In genomic region chr6:83439119-83439767, GRCm38 (mm10) we compare ENCODE assay signal across 8 mouse cellular contexts. TPM values are rescaled to one million over a fixed set of nuclear protein-coding genes. Genes with fewer than 3 reads are reported as not detected.
A peak's percentile ranks its signal among the peaks of the same experiment; 100 is the strongest.
DNase-seq lines count a peak whose midpoint lies in the region; ATAC-seq lines count a peak whose summit lies in the region.

No protein-coding gene starts in this region.

- peaks cover 80% of the 10 kb centered on the region for H3K4me1 ChIP-seq in heart, embryonic 15.5 days (replicated peaks)
- H3K4me1 ChIP-seq in hindbrain, embryonic 12.5 days: peaks cover 80% of the 10 kb centered on the region
- H3K4me1 ChIP-seq in midbrain, embryonic 13.5 days (replicated peaks): peaks cover 91% of the 10 kb centered on the region

- no peaks in the 10 kb centered on the region for H3K36me3 ChIP-seq in heart, embryonic 15.5 days
- H3K36me3 ChIP-seq in hindbrain, embryonic 12.5 days: peaks cover 12% of the 10 kb centered on the region; the same call in 1 of the 2 replicates
- H3K36me3 ChIP-seq in midbrain, embryonic 13.5 days: peaks cover 3% of the 10 kb centered on the region; the same call in 1 of the 2 replicates

- H3K9me3 ChIP-seq in heart, embryonic 15.5 days (replicated peaks): no peaks in the 10 kb centered on the region
- no peaks in the 10 kb centered on the region for H3K9me3 ChIP-seq in hindbrain, embryonic 12.5 days (replicated peaks)
- no peaks in the 10 kb centered on the region for H3K9me3 ChIP-seq in midbrain, embryonic 13.5 days

- 80% methylated on average over 13 of the region's 13 CpGs for WGBS in heart, embryonic 15.5 days
- 82% methylated on average over 13 of the region's 13 CpGs for WGBS in hindbrain, embryonic 12.5 days
- 67% methylated on average over 13 of the region's 13 CpGs for WGBS in midbrain, embryonic 13.5 days

- peak overlapping the region; percentile 73 for H3K4me3 ChIP-seq in heart, embryonic 15.5 days
- H3K4me3 ChIP-seq in hindbrain, embryonic 12.5 days: peak overlapping the region; percentile 70
- H3K4me3 ChIP-seq in midbrain, embryonic 13.5 days (replicated peaks): peak overlapping the region; percentile 77

- intact Hi-C loops in heart, postnatal 14 days (cut with DNase I): no loop called here

- no peak for DNase-seq in heart, postnatal 14 days
- DNase-seq in cerebellum, postnatal 10 days: peak; percentile 45 to 58
- no peak for DNase-seq in spleen, postnatal 4 days (ENCODE audit: low spot score in 2 of 2)
- no peak for DNase-seq in lung, postnatal 4 days
- no peak for DNase-seq in gastrocnemius, postnatal 4 days (ENCODE audit: low spot score in 2 of 2)

- H3K9ac ChIP-seq in heart, embryonic 15.5 days: no peak overlapping the region
- H3K9ac ChIP-seq in hindbrain, embryonic 12.5 days: peak overlapping the region; percentile 88
- H3K9ac ChIP-seq in midbrain, embryonic 13.5 days (replicated peaks): peak overlapping the region; percentile 95

- no peak for ATAC-seq in heart, embryonic 15.5 days (replicated peaks; ENCODE audit: insufficient number of reproducible peaks, insufficient read depth, low FRiP score, low read depth)
- no peak for ATAC-seq in hindbrain, embryonic 12.5 days (ENCODE audit: low FRiP score)
- no peak for ATAC-seq in midbrain, embryonic 13.5 days

- H3K27ac ChIP-seq in heart, embryonic 15.5 days: no peak overlapping the region
- H3K27ac ChIP-seq in hindbrain, embryonic 12.5 days: 0 out of 2 replicates have a peak overlapping the region, but pooled peaks have one; percentile 95
- H3K27ac ChIP-seq in midbrain, embryonic 13.5 days: peak overlapping the region; percentile 99

- peak overlapping the region; percentile 84; the same call in 1 of the 2 replicates for H3K4me2 ChIP-seq in heart, embryonic 15.5 days
- H3K4me2 ChIP-seq in hindbrain, embryonic 12.5 days (replicated peaks): peak overlapping the region; percentile 65
- peak overlapping the region; percentile 81 for H3K4me2 ChIP-seq in midbrain, embryonic 13.5 days (replicated peaks)

- H3K27me3 ChIP-seq in heart, embryonic 15.5 days: no peaks in the 10 kb centered on the region
- no peaks in the 10 kb centered on the region for H3K27me3 ChIP-seq in hindbrain, embryonic 12.5 days
- H3K27me3 ChIP-seq in midbrain, embryonic 13.5 days: no peaks in the 10 kb centered on the region

RNA-seq across cellular contexts. Expression of gene Tet3, which starts 19.6 kb away (rescaled TPM):
- polyA plus RNA-seq in heart, embryonic 15.5 days (2015; fragmentation: Nextera tagmentation; extraction: Ambion mirVana): 26.2 and 37.5 TPM in 2 replicates
- 10 to 100 TPM; 46.2 to 49.0 TPM for total RNA-seq in heart, postnatal 14 days (2021)
- polyA plus RNA-seq in hindbrain, embryonic 12.5 days (2016; fragmentation: Nextera tagmentation; extraction: Ambion mirVana): 63.3 and 63.9 TPM in 2 replicates
- polyA plus RNA-seq in midbrain, embryonic 13.5 days (2015; fragmentation: Nextera tagmentation; extraction: Ambion mirVana): 68.1 and 72.4 TPM in 2 replicates
- total RNA-seq in gastrocnemius, postnatal 4 days (2021): 10 to 100 TPM; 63.8 to 74.0 TPM

Comparison
In these comparisons a context has a peak if more than half of its experiments do, and no peak if none do; other contexts are left out.
1. DNase-seq: peak in cerebellum, postnatal 10 days (2 of 2); none in heart, postnatal 14 days (0 of 2), spleen, postnatal 4 days (0 of 2), lung, postnatal 4 days (0 of 2) and gastrocnemius, postnatal 4 days (0 of 2).
2. Peak in every context shown above with its lines, with median percentiles within 50 percentile points of each other: H3K4me2 ChIP-seq and H3K4me3 ChIP-seq.